Mouse (Mus musculus) G1E (cell line): ENCODE data around the gene Copb2. TPM values are rescaled to one million over a fixed set of nuclear protein-coding genes. Genes with fewer than 3 reads are reported as not detected.
A peak's percentile ranks its signal among the peaks of the same experiment; 100 is the strongest.

ENCODE experiments used
- ATAC-seq: 2 replicates; pipeline ENCODE4 v1.8.0; 2016; ENCODE audit warnings: mild to moderate bottlenecking; ENCODE audit not compliant: insufficient number of reproducible peaks, poor library complexity, low FRiP score, severe bottlenecking; ENCODE audit errors: extremely low read depth
- DNase-seq: peaks from one replicate; pipeline ENCODE4 v3.0.0; 2012; ENCODE audit warnings: low spot score
- H3K27me3 ChIP-seq: 2 replicates; pipeline ENCODE4 v1.6.1; 2012; ENCODE audit warnings: mild to moderate bottlenecking, low read length, inconsistent platforms; ENCODE audit not compliant: insufficient read depth
- H3K36me3 ChIP-seq: replicated peaks from 2 replicates; pipeline ENCODE3; 2012; ENCODE audit warnings: mild to moderate bottlenecking, inconsistent platforms
- H3K4me1 ChIP-seq: 2 replicates; pipeline ENCODE4 v1.6.1; 2012; ENCODE audit warnings: low read depth, low read length, inconsistent platforms, mixed read lengths; ENCODE audit not compliant: insufficient read depth
- H3K4me3 ChIP-seq: 2 replicates; pipeline ENCODE4 v1.5.1; 2012; ENCODE audit warnings: low read depth, mild to moderate bottlenecking, inconsistent platforms, low read length, moderate library complexity, mixed read lengths
- H3K9me3 ChIP-seq: replicated peaks from 2 replicates; pipeline ENCODE4 v1.6.1; 2012; ENCODE audit warnings: inconsistent platforms
- CTCF ChIP-seq: IDR thresholded peaks from 2 replicates; pipeline ENCODE4 v1.5.1; 2012; ENCODE audit warnings: low read depth, low read length, inconsistent platforms, mixed read lengths
- GATA1 ChIP-seq: IDR thresholded peaks from 2 replicates; pipeline ENCODE4 v1.6.1; 2012; ENCODE audit warnings: borderline replicate concordance, low read length, inconsistent platforms, mixed read lengths
- GATA2 ChIP-seq: IDR thresholded peaks from 2 replicates; pipeline ENCODE4 v1.6.1; 2012; ENCODE audit warnings: low read depth, low read length, inconsistent platforms, borderline replicate concordance
- POLR2AphosphoS5 ChIP-seq: IDR thresholded peaks from 2 replicates; pipeline ENCODE4 v1.6.1; 2012; ENCODE audit warnings: low read depth, low read length, inconsistent platforms; ENCODE audit not compliant: insufficient replicate concordance
- TAL1 ChIP-seq: conservative IDR thresholded peaks from 2 replicates; pipeline ENCODE4 v1.6.1; 2012; ENCODE audit warnings: low read depth, low read length, inconsistent platforms, mixed read lengths
- polyA plus RNA-seq: library from polyadenylated mRNA; stranded (reverse); fragments of >175 nt; gene quantifications from 2 replicates; pipeline ENCODE4 v1.2.3, GENCODE M21; 2012
- total RNA-seq, 2 experiments: library from RNA; stranded (forward) in 1 of 2; stranded (reverse) in 1 of 2; fragments of 200-1000 nt in 1 of 2; fragments of >200 nt in 1 of 2; fragmentation: Nextera tagmentation in 1 of 2; gene quantifications; 2 replicates each; pipeline ENCODE4 v1.2.3; 2014 to 2017

Gene Copb2
- total and polyA plus RNA-seq, 3 experiments: 9.4 to 205 (median 194) TPM

- Histone ChIP-seq H3K4me3 (no peak overlapping the region), H3K36me3 (peaks cover 88% of the 10 kb centered on the region), H3K4me1 (0 out of 2 replicates have a peak, but pooled peaks cover 4% of the 10 kb centered on the region), H3K9me3 (no peaks in the 10 kb centered on the region), H3K27me3 (no peaks in the 10 kb centered on the region)
- ATAC-seq: no peak
- DNase-seq: no peak
- TF ChIP-seq CTCF (no peak), TAL1 (no peak), POLR2AphosphoS5 (no peak), GATA2 (no peak), GATA1 (no peak)
These were observed 20.3 kb downstream of the Copb2 start for GRCm38 (mm10) chr9:98583852-98584251.

DNA sequence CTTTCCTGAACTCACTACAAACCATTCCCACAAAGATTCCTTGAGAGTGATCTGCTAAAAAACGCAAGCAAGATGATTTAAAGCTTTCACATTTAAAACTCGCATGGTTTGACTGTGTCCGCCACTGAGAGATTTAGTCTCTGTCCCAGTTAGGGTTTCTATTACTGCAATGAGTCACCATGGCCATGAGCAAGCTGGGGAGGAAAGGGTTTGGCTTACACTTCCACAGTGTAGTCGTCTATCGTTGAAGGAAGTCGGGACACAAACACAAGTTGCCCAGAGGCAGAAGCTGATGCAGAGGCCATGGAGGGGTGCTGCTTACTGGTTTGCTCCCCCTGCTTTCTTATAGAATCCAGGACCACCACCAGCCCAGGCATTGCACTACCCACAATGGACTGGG is 36.6 kb downstream of the Copb2 start:
- peaks cover 31% of the 10 kb centered on the region for H3K4me1 ChIP-seq
- H3K27me3 ChIP-seq: peaks cover 12% of the 10 kb centered on the region; the same call in 1 of the 2 replicates
- ATAC-seq (no peak), DNase-seq (no peak)
- peaks cover 47% of the 10 kb centered on the region for H3K36me3 ChIP-seq
- TF ChIP-seq TAL1 (no peak), GATA1 (no peak), POLR2AphosphoS5 (no peak), CTCF (no peak), GATA2 (no peak)
- H3K9me3 ChIP-seq: no peaks in the 10 kb centered on the region
- peak overlapping the region; percentile 96; the same call in 1 of the 2 replicates for H3K4me3 ChIP-seq

DNA sequence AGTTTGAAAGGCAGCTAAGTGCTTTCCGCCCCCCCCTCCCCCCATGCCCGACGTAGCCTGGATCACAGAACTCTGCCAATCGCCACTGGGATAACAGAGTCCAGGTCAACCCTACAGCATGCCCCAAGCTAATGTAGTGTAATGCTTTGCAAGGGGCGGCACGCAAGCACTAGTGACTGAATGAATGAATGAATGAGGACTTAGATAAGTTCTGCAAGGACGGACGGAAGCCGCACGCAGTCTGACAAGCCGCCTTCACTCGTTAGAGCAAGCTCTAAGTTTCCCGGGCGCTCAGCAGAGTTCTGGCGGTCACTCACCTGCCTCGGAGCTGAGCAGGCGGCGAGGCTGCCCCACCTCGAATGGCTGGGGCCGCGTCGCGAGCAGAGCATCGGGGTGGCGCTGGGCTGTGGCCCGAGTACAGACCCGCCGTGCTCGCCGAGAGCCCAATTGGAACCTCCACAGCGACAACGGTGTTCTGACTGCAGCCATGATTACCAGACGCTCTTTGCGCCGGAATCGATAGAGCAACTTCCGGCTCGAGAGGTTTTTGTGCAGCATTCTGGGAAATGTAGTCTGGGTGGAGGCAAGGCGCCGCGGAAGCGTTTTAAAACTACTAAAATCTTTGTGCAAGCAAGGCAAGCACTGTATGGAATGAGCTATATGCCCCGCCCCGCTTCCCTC is 37.8 kb downstream of the Copb2 start, which contains the start of gene Mrps22:
Gene Mrps22, minus strand, starts transcription at position 505 of the 681 bp plus-strand sequence.
- TF ChIP-seq GATA2 (no peak), TAL1 (no peak), POLR2AphosphoS5 (no peak), CTCF (no peak)
- Histone ChIP-seq H3K9me3 (no peaks in the 10 kb centered on the region), H3K27me3 (peaks cover 12% of the 10 kb centered on the region; the same call in 1 of the 2 replicates), H3K36me3 (peaks cover 37% of the 10 kb centered on the region), H3K4me1 (peaks cover 29% of the 10 kb centered on the region), H3K4me3 (peak within 1 kb of the TSS; percentile 96)
- peak; percentile 81 for DNase-seq
- peak; percentile 93 for ATAC-seq

DNA sequence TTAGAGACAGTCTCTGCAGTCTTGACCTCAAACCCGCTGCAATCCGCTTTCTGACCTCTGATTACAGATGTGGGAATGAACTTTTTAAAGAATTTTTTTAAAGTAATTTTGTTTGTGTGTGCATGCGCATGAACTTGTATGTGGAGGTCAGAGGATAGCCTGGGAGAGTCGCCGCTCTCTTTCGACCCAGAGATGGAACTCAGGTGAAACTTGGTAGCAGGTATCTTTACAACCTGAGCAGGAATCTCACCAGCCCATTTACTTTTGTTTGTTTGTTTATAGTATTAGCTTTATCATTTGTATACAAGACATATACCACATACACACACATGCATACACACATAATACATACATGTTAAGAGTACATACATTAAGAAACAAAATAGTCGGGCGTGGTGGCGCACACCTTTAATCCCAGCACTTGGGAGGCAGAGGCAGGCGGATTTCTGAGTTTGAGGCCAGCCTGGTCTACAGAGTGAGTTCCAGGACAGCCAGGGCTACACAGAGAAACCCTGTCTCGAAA is 38.4 kb downstream of the Copb2 start:
- ATAC-seq (no peak), DNase-seq (no peak)
- H3K9me3 ChIP-seq: no peaks in the 10 kb centered on the region
- peaks cover 31% of the 10 kb centered on the region for H3K36me3 ChIP-seq
- H3K4me3 ChIP-seq: peak overlapping the region; percentile 96; the same call in 1 of the 2 replicates
- no peak for TF ChIP-seq GATA1
- no peak for TF ChIP-seq CTCF
- TF ChIP-seq POLR2AphosphoS5: no peak
- no peak for TF ChIP-seq GATA2
- no peak for TF ChIP-seq TAL1
- peaks cover 29% of the 10 kb centered on the region for H3K4me1 ChIP-seq
- peaks cover 12% of the 10 kb centered on the region; the same call in 1 of the 2 replicates for H3K27me3 ChIP-seq

DNA sequence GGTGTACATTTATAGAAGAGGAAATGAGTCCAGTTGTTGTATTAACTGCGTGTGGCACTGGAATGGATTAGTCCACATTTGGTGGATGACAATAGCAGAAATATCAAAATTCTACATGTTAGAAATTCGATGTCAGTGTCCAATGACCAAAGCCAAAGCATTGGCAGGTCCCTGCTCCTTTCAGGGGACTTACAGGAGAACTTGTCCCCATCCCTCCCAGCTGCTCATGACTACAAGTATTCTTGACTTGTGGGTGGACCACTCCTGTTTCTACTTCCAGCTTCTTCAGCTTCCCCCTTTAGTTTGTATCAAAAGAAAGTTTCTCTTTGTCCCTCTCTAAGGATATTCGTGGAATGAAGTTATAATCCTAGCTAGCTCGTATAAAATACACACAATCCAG is 41.4 kb downstream of the Copb2 start:
- H3K9me3 ChIP-seq: no peaks in the 10 kb centered on the region
- peaks cover 2% of the 10 kb centered on the region for H3K36me3 ChIP-seq
- TF ChIP-seq TAL1 (no peak), CTCF (no peak), GATA2 (no peak), POLR2AphosphoS5 (no peak), GATA1 (no peak)
- peaks cover 12% of the 10 kb centered on the region; the same call in 1 of the 2 replicates for H3K27me3 ChIP-seq
- H3K4me3 ChIP-seq: no peak overlapping the region
- peaks cover 13% of the 10 kb centered on the region for H3K4me1 ChIP-seq
- ATAC-seq: no peak
- no peak for DNase-seq

- Histone ChIP-seq H3K36me3 (no peaks in the 10 kb centered on the region), H3K9me3 (no peaks in the 10 kb centered on the region), H3K4me1 (no peaks in the 10 kb centered on the region), H3K27me3 (no peaks in the 10 kb centered on the region), H3K4me3 (no peak overlapping the region)
- DNase-seq (no peak), ATAC-seq (no peak)
- peak; percentile 27 for TF ChIP-seq CTCF
- no peak for TF ChIP-seq GATA1
These were observed 65.0 kb downstream of the Copb2 start for GRCm38 (mm10) chr9:98628480-98628879.
